Mouse (Mus musculus) right cerebral cortex, postnatal 14 days (tissue): Measurements from ENCODE around the gene Magi1.

Experiments
- DNase-seq: peaks from one replicate; pipeline ENCODE4 v3.0.0; 2022

Magi1 gene

GRCm38 (mm10) chr6:94283318-94284061, at the start of gene Magi1:
TSS of gene Magi1 (minus strand) at chr6:94283917.
- DNase-seq, result peak; percentile 89

GRCm38 (mm10) chr6:94327143-94327542, 43.4 kb upstream of the Magi1 start:
- DNase-seq, result no peak

- no peak for DNase-seq
Observed at GRCm38 (mm10) chr6:94316886-94317285, 33.2 kb upstream of the Magi1 start.

GRCm38 (mm10) chr6:94312285-94312684, 28.6 kb upstream of the Magi1 start:
- DNase-seq, result no peak

GRCm38 (mm10) chr6:94308498-94308897, 24.8 kb upstream of the Magi1 start:
- DNase-seq, result no peak

- DNase-seq, result no peak
Observed at GRCm38 (mm10) chr6:94303512-94303911, 19.8 kb upstream of the Magi1 start.

- no peak for DNase-seq
Observed at GRCm38 (mm10) chr6:94301804-94302203, 18.1 kb upstream of the Magi1 start.

- DNase-seq, result no peak
Observed at GRCm38 (mm10) chr6:94300562-94300961, 16.8 kb upstream of the Magi1 start.

- DNase-seq, result no peak
Observed at GRCm38 (mm10) chr6:94287387-94287786, 3.7 kb upstream of the Magi1 start.

GRCm38 (mm10) chr6:94286555-94286954, 2.8 kb upstream of the Magi1 start:
- no peak for DNase-seq

- no peak for DNase-seq
Observed at GRCm38 (mm10) chr6:94284089-94284825, 540 bp upstream of the Magi1 start.

- DNase-seq, result peak; percentile 18
Observed at GRCm38 (mm10) chr6:94282301-94283241, 1.1 kb downstream of the Magi1 start.

GRCm38 (mm10) chr6:94281606-94282280, 2.0 kb downstream of the Magi1 start:
- DNase-seq, result peak; percentile 9

GRCm38 (mm10) chr6:94273941-94274340, 9.8 kb downstream of the Magi1 start:
- DNase-seq, result no peak

GRCm38 (mm10) chr6:94270001-94270400, 13.7 kb downstream of the Magi1 start:
- DNase-seq, result no peak

- no peak for DNase-seq
Observed at GRCm38 (mm10) chr6:94269174-94269573, 14.5 kb downstream of the Magi1 start.

GRCm38 (mm10) chr6:94265244-94265935, 18.3 kb downstream of the Magi1 start:
- no peak for DNase-seq

GRCm38 (mm10) chr6:94264183-94264941, 19.4 kb downstream of the Magi1 start:
- no peak for DNase-seq

GRCm38 (mm10) chr6:94260831-94261230, 22.9 kb downstream of the Magi1 start:
- DNase-seq, result no peak

GRCm38 (mm10) chr6:94259981-94260380, 23.7 kb downstream of the Magi1 start:
- no peak for DNase-seq

- no peak for DNase-seq
Observed at GRCm38 (mm10) chr6:94257831-94258173, 25.9 kb downstream of the Magi1 start.
